Mouse (Mus musculus): ENCODE results near the gene Sun1.

Gene Sun1

DNA sequence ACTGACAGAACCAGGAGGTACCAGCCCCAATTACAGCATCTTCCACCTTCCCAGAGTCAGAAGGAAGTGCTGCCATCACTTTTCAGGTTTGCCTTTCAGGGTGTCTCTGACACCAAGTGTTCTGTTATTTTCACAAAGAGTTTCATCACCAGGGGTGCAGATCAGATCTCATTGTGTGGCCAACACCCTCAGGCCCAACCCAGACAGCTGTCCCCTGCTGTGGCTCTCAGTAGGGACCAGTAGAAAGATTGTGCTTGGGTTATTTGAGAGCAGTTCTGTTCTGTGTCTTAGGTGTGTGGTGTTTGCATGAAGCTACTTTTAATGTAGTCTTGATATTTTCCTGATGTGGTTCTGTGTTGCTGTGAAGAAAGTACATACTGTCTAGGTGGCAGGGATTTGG, 7.7 kb downstream of the Sun1 start:
- in situ Hi-C loops (cut with MboI, MseI) = loop anchor here (5.0 kb wide), 1 partner anchor 39 kb away; no protein-coding TSS in a partner anchor

- in situ Hi-C loops (cut with MboI, MseI) = loop anchor here (5.0 kb wide), 1 partner anchor 38 kb away; no protein-coding TSS in a partner anchor
Observed at GRCm38 (mm10) chr5:139208871-139209684, 8.6 kb downstream of the Sun1 start.

DNA sequence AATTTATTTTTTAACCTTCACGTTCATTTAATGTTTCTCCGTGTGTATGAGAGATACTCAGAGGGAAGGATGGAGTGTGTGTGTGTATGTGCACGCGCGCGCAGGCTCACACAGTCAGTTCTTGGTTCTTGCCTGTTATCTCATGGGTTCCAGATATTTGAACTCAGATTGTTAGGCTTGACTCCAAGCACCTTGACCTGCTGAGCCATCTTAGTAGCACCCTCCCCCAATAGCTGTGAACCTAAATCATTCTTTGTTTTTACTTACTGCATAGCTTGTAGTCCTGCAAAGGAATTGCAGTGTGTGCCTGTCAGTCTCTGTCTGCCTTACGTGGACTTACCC, 9.2 kb downstream of the Sun1 start:
- in situ Hi-C loops (cut with MboI, MseI) = loop anchor here (5.0 kb wide), 1 partner anchor 38 kb away; no protein-coding TSS in a partner anchor

DNA sequence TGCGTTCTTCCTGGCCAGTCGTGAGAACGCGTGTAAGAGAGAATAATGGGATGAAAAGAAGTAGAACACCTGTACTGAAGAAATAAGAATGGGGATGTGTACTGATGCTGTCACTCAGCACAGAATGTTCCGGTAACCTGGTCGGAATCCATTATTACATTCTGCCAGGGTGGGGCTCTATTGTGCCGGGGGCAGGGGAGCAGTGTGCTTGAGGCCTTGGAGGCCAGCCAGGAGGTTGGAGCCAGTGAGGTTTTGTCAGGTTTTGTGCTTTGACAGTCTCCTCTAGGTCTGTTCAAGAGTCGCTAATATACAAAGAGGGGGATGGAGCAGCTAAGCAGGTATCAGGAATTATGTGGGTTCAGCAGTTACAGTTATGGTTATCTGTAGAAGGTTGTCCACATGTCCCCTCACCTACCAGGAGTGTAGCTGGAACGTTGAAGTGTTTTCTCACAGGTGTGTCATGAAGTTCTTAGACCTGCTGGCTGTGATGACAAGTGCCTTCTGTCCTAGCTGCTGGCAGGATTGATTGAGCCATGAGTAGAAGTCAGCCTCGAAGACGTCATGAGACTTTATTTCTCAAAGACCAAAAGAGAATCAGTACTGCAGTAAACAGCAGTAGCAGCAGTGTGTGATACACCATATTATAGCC, 11.4 kb downstream of the Sun1 start:
- in situ Hi-C loops (cut with MboI, MseI) = no loop called here

GRCm38 (mm10) chr5:139214298-139214697, 13.9 kb downstream of the Sun1 start:
- in situ Hi-C loops (cut with MboI, MseI) = no loop called here

- in situ Hi-C loops (cut with MboI, MseI) = no loop called here
Observed at GRCm38 (mm10) chr5:139215184-139215583, 14.7 kb downstream of the Sun1 start.

DNA sequence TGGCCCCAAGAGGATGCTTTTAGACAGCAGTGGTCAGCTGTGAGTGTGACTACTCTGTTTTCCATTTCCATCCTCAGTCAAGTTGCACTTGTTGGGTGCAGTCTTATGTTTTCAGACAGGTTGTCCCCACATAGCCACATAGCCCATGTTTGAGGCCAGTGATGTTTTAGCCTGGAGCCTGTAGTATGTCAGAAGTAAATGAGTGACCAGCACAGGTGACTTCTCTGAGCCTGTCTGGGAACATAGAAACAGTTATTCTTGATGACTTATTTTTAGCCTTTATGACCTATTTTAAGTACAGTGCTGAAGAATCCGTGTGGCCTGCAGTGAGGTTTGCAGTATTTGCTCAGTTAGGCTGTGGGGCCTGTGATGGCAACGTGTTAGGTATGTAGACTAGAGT, 15.7 kb downstream of the Sun1 start:
- in situ Hi-C loops (cut with MboI, MseI) = no loop called here

- in situ Hi-C loops (cut with MboI, MseI) = no loop called here
Observed at GRCm38 (mm10) chr5:139216774-139217173, 16.3 kb downstream of the Sun1 start.

DNA sequence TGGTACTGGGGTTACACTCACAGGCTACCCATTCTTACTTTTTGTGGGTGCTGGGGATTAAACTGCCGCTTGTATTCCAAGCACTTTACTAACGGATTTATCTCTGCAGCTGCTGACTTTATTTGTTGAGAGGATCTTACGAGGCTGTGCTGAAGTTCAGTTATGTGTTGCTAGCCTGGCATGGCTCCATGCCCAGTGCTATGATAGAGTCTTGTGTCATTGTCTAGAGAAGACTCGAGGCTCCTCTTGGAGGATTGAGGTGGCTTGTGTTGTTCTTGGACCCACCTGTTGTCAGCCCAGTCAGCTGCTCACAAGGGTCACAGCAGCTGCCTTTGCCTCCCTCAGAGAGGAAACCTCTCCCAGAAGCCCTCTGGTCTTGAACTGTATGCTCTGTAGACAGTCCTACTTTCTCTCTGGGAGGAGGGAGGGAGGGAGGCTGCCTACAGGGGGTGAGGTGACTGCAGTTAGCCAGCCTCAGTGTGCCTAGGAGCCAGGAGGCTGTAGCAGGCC, 19.6 kb downstream of the Sun1 start:
- in situ Hi-C loops (cut with MboI, MseI) = no loop called here

DNA sequence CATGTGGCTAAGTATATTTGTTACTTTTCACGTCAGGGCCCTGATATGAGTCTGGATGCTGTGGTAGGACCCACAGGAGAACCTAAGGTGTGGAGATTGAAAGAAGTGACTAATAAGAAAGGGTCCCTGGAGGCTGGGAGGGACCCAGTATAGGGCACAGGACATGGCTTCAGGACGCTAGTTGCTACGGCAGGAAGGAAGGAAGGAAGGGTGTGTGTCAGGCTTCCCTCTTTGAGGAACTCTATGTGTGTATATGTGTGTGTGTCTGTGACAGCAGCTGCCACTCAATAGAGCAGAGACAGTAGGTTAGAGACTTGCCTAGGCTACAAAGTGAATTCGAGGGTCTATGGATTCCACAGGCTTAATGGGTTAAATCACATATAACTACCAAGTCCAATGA, 20.2 kb downstream of the Sun1 start:
- in situ Hi-C loops (cut with MboI, MseI) = no loop called here

DNA sequence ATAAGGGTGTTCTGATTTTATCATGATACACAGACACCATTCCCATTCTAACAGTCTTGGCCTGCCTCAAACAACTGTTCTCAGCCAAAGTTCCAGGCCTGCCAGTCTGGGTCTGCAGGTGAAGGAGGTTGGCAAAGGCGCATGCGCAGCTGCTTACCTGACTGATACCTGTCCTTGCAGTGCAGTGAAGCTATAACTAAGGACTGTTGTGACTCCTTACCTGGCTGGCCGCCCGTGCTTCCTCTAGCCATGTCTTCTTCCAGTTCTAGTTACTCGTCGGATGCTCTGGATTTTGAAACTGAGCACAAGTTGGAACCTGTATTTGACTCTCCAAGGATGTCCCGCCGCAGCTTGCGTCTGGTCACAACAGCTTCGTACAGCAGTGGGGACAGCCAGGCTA, 22.9 kb downstream of the Sun1 start:
- in situ Hi-C loops (cut with MboI, MseI) = no loop called here

GRCm38 (mm10) chr5:139227236-139227635, 26.8 kb downstream of the Sun1 start:
- in situ Hi-C loops (cut with MboI, MseI) = no loop called here

DNA sequence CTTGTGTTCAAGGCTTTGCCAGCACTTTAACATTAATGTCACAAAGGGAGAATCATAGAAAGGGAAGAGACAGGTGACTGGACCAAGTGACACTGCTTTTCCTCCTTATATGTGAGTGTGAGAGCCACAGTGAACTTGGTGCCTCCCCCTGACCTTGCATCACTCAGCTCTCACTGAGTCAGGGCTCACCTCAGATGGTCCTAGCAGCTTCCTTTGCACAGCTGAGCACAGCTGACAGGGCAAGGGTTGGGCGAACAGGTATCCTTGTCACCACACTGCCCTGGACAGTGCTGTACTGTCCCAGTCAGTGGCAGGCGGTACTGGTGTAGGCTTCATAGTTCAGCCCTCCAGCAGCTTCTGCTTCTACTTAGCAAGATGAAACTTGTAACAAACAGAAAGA, 27.2 kb downstream of the Sun1 start:
- in situ Hi-C loops (cut with MboI, MseI) = no loop called here

GRCm38 (mm10) chr5:139228318-139228717, 27.9 kb downstream of the Sun1 start:
- in situ Hi-C loops (cut with MboI, MseI) = no loop called here

DNA sequence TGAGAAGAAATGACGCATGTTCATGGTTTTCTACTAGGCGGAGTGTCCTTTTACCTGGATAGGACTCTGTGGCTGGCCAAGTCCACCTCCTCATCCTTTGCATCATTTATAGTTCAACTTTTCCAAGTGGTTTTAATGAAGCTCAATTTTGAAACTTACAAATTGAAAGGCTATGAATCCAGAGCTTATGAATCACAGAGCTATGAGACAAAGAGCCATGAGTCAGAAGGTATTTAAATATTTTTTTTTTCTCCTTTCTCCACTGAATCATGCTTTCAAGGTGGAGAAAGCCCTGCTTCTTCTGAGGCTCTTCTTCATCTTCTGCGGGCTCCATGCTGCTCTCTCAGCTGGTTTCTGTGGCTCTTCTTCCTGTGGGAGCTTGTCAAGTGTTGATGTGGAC, 29.3 kb downstream of the Sun1 start:
- in situ Hi-C loops (cut with MboI, MseI) = no loop called here

DNA sequence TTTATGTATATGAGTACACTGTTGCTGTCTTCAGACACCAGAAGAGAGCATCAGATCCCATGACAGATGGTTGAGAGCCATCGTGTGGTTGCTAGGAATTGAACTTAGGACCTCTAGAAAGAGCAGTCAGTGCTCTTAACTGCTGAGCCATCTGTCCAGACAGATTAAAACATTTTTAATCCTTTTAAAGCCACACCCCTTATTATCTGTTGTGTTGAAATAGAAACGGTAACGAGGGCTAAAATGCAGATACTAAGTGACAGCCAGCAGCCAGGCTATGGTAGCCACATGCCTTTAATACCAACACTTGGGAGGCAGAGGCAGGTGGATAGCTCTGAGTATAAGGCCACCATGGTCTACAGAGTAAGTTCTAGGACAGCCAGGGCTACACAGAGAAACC, 31.6 kb downstream of the Sun1 start:
- in situ Hi-C loops (cut with MboI, MseI) = no loop called here

DNA sequence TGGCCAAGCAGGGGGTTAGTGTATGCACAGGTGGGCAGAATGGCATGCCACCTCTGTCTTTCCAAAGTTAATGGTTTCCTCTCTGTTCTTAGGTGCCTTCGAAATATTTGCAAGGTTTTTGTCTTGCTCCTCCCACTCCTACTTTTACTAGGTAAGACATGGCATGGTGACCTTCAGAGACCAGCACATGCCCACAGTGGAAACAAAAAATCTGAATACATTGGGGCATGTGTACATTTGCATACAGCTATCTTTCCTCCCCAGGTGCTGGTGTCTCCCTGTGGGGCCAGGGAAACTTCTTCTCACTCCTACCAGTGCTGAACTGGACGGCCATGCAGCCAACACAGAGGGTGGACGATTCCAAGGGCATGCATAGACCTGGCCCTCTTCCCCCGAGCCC, 34.0 kb downstream of the Sun1 start:
- in situ Hi-C loops (cut with MboI, MseI) = no loop called here

GRCm38 (mm10) chr5:139237436-139237835, 37.0 kb downstream of the Sun1 start:
- in situ Hi-C loops (cut with MboI, MseI) = no loop called here

DNA sequence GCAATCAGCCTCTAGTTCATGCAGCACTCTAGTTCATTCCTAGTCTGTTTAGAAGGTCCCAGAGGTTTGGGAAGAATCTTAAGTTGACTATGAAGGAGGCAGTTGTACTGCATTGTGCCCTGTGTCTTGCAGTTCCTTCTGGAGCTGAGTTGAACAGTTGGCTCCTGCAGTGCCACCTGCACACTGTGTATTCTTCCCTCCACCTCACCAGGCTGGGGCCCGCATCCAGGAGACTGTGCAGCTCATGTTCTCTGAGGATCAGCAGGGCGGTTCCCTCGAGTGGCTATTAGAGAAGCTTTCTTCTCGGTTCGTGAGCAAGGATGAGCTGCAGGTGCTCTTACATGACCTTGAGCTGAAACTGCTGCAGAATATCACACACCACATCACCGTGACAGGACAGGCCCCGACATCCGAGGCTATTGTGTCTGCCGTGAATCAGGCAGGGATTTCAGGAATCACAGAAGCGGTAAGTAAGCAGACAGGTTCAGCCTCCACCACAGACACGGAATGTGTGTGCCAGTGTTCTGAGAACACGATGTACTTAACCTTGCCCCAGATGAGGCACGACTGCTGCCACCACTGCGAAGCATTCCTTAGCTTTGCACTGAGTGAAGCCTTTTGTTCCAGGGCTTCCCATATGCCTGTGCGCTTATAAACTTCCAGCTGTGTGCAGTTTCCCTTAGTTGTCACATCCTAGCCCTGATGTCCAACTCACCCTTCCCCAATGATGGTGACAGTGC, 40.8 kb downstream of the Sun1 start:
- in situ Hi-C loops (cut with MboI, MseI) = no loop called here

GRCm38 (mm10) chr5:139243384-139243783, 42.9 kb downstream of the Sun1 start:
- in situ Hi-C loops (cut with MboI, MseI) = no loop called here

DNA sequence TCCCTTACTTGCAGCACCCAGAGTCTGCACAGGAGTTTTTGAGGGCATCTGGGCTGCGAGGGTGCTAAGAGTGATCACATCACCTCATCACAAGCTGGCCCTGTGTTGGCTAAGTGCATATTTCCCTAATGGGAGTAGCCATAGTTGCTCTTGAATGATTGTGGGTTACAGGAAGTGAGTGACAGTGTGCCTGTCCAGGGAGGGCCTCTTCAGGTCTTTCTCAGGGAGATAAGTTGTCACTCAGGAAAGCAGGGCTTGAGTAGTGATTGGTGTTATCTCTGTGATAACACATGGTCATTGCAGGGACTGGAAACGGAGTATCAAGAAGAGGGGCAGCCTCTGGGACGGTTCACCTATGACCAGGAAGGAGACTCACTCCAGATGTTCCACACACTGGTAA, 47.3 kb downstream of the Sun1 start:
- in situ Hi-C loops (cut with MboI, MseI) = loop anchor here (5.0 kb wide), 2 partner anchors 40 to 90 kb away; no protein-coding TSS in a partner anchor

DNA sequence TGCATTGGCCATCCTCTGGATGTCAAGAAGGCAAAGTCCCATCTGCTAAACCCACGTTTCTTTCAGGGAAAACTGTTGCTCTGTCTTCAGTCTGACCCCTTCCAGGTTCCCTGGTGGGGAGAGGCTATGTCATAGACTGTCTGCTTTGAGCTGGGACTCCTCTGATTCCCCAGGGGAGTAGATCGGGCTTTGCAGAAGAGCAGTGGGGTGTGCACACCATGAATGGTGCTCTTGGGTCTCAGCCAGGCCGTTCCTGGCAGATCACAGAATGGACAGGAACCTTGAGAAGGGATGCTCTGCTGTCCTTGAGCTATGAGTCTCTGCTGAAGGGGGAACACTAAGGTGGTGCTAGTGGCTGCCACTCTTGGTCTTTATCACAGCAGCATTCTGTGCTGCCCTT, 48.4 kb downstream of the Sun1 start:
- in situ Hi-C loops (cut with MboI, MseI) = loop anchor here (5.0 kb wide), 2 partner anchors 42 to 92 kb away; no protein-coding TSS in a partner anchor

All from regulatory T cell (primary cell).